Mouse (Mus musculus) midbrain, embryonic 15.5 days (tissue): Measurements from ENCODE around the gene Bfsp2. TPM values are rescaled to one million over a fixed set of nuclear protein-coding genes. Genes with fewer than 3 reads are reported as not detected.

Experiments
- ATAC-seq: fragments of 200-750 bp; cut with Nextera tagmentation; replicated peaks from 2 replicates; pipeline ENCODE4 v1.8.0; 2017; ENCODE audit warnings: moderate TSS enrichment
- H3K27ac ChIP-seq: fragments of 300-500 bp; sonication (generic); 2 replicates; pipeline ENCODE4 v1.5.1; 2015; ENCODE audit warnings: mild to moderate bottlenecking, inconsistent platforms
- H3K27me3 ChIP-seq: fragments of 300-500 bp; sonication (generic); replicated peaks from 2 replicates; pipeline ENCODE4 v1.6.1; 2015; ENCODE audit warnings: inconsistent platforms
- H3K36me3 ChIP-seq: fragments of 300-500 bp; sonication (generic); replicated peaks from 2 replicates; pipeline ENCODE4 v1.6.1; 2015; ENCODE audit warnings: inconsistent platforms
- H3K4me1 ChIP-seq: fragments of 300-500 bp; sonication (generic); 2 replicates; pipeline ENCODE4 v1.6.1; 2015; ENCODE audit warnings: inconsistent platforms
- H3K4me2 ChIP-seq: fragments of 300-500 bp; sonication (generic); 2 replicates; pipeline ENCODE4 v1.6.1; 2015; ENCODE audit warnings: inconsistent platforms, mild to moderate bottlenecking, moderate library complexity
- H3K4me3 ChIP-seq: fragments of 300-500 bp; sonication (generic); 2 replicates; pipeline ENCODE4 v1.5.1; 2015; ENCODE audit warnings: mild to moderate bottlenecking, inconsistent platforms
- H3K9ac ChIP-seq: fragments of 300-500 bp; sonication (generic); 2 replicates; pipeline ENCODE4 v1.6.1; 2015; ENCODE audit warnings: mild to moderate bottlenecking, inconsistent platforms
- H3K9me3 ChIP-seq: fragments of 300-500 bp; sonication (generic); 2 replicates; pipeline ENCODE4 v1.6.1; 2016; ENCODE audit warnings: inconsistent platforms
- WGBS: fragments of 180-500 bp; shearing (Covaris S2); methylation state at CpG from one replicate; pipeline ENCODE4 v1.1.7; 2015; ENCODE audit warnings: mixed read lengths; 5-methylcytosine and 5-hydroxymethylcytosine counted together
- polyA plus RNA-seq: library from polyadenylated mRNA; unstranded; fragments of >200 nt; fragmentation: Nextera tagmentation; extraction: Ambion mirVana; gene quantifications from 2 replicates; pipeline ENCODE4 v1.2.1, GENCODE M21; 2015

The Bfsp2 gene
- polyA plus RNA-seq, 1 experiment from 2014 or later: 2.3 TPM

GRCm38 (mm10) chr9:103389261-103389660 lies 91.0 kb downstream of the Bfsp2 start:
- Histone ChIP-seq H3K4me3 (no peak overlapping the region), H3K27me3 (no peaks in the 10 kb centered on the region), H3K9me3 (no peaks in the 10 kb centered on the region), H3K9ac (no peak overlapping the region), H3K36me3 (no peaks in the 10 kb centered on the region), H3K4me1 (no peaks in the 10 kb centered on the region), H3K4me2 (no peak overlapping the region), H3K27ac (no peak overlapping the region)
- ATAC-seq: no peak
- 93% methylated on average over 6 of the region's 6 CpGs for WGBS

- Histone ChIP-seq H3K27ac (no peak overlapping the region), H3K4me1 (no peaks in the 10 kb centered on the region), H3K27me3 (no peaks in the 10 kb centered on the region), H3K4me3 (no peak overlapping the region), H3K9me3 (no peaks in the 10 kb centered on the region), H3K4me2 (no peak overlapping the region), H3K36me3 (no peaks in the 10 kb centered on the region), H3K9ac (no peak overlapping the region)
- WGBS: 66% methylated on average over 10 of the region's 10 CpGs
- ATAC-seq: no peak
Observed at GRCm38 (mm10) chr9:103387011-103387653, 93.1 kb downstream of the Bfsp2 start.

DNA sequence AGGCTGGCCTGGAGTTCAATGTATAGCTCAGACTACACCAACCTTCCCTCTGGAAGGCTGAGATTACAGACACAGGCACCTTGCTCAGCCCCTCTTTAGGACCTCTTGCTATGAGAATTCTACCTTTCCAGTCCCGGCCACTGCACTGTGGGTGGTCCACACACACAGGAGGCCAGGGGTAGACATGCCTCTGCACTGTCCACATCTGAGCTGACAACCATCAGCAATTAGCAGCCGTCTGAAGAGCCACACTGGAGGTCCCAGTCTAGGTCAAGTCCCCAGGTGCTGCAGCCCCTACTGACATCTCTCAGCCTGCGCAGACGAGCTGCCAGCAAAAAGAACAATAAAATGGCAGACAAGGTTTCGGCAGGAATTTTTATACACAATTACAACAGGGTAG lies 93.6 kb downstream of the Bfsp2 start:
- 44% methylated on average over 5 of the region's 5 CpGs for WGBS
- no peak overlapping the region for H3K4me2 ChIP-seq
- no peaks in the 10 kb centered on the region for H3K36me3 ChIP-seq
- H3K9me3 ChIP-seq: no peaks in the 10 kb centered on the region
- H3K27me3 ChIP-seq: no peaks in the 10 kb centered on the region
- H3K9ac ChIP-seq: no peak overlapping the region
- no peak for ATAC-seq
- H3K4me1 ChIP-seq: no peaks in the 10 kb centered on the region
- H3K4me3 ChIP-seq: no peak overlapping the region
- no peak overlapping the region for H3K27ac ChIP-seq

- no peaks in the 10 kb centered on the region for H3K9me3 ChIP-seq
- no peaks in the 10 kb centered on the region for H3K4me1 ChIP-seq
- no peak overlapping the region for H3K9ac ChIP-seq
- no peaks in the 10 kb centered on the region for H3K27me3 ChIP-seq
- 26% methylated on average over 1 of the region's 1 CpGs for WGBS
- H3K27ac ChIP-seq: no peak overlapping the region
- H3K4me3 ChIP-seq: no peak overlapping the region
- no peaks in the 10 kb centered on the region for H3K36me3 ChIP-seq
- ATAC-seq: no peak
- H3K4me2 ChIP-seq: no peak overlapping the region
Observed at GRCm38 (mm10) chr9:103385600-103385999, 94.6 kb downstream of the Bfsp2 start.

DNA sequence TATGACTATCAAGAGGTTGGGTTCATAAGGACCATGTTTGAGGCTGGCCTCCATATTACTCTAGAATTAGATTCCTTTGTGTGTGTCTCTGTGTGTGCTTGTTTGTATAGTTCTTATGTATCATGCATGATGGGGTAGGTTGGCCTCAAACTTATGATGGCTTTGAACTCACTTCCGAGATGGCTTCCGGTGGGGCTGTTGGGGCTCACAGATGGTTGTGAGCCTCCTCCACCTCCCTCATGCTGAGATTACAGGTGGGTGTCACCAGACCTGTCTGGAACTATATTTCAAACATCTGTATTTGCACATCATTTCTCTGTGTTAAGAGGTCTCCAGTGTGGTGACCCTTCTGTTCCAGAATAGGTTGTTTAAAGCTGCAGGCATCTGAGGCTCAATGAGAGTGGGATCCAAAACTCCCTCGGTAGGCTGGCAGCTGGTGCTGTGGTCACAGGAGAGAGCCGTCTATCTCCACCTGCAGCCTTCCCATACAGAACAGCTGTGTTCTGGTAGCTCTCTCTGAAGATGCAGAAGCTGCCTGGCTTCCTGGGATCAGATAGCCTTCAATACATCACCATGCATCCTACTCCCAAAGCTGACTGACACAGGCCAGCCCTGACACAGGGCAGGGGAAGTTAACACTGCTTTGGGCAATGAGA lies 96.0 kb downstream of the Bfsp2 start:
- no peak for ATAC-seq

DNA sequence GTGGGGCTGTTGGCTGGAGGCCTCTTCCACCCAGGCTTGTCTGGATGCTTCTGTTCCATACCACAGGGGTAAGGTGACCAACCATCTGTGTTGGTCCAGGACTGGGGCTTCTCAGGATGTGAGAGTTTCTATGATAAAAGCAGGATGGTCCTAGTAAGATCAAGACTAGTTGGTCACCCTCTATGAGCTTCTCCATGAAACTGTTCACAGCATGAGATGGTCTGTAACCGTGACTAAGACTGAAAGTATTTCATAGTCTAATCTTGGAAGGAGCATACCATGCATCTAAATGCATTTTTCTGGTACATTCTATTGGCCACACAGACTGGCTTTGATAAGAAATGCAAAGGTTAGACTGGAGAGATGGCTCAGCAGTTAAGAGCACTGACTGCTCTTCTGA lies 96.6 kb downstream of the Bfsp2 start:
- H3K27ac ChIP-seq: no peak overlapping the region
- ATAC-seq: no peak
- H3K9me3 ChIP-seq: no peaks in the 10 kb centered on the region
- H3K27me3 ChIP-seq: no peaks in the 10 kb centered on the region
- no peak overlapping the region for H3K4me2 ChIP-seq
- no peaks in the 10 kb centered on the region for H3K36me3 ChIP-seq
- H3K4me3 ChIP-seq: no peak overlapping the region
- no peaks in the 10 kb centered on the region for H3K4me1 ChIP-seq
- 82% methylated on average over 1 of the region's 1 CpGs for WGBS
- H3K9ac ChIP-seq: no peak overlapping the region

More for the DNA sequence above, 96.0 kb downstream of the Bfsp2 start:
- Histone ChIP-seq H3K4me3 (no peak overlapping the region), H3K4me1 (no peaks in the 10 kb centered on the region), H3K4me2 (no peak overlapping the region), H3K27ac (no peak overlapping the region), H3K9me3 (no peaks in the 10 kb centered on the region), H3K36me3 (no peaks in the 10 kb centered on the region), H3K9ac (no peak overlapping the region), H3K27me3 (no peaks in the 10 kb centered on the region)
- 80% methylated on average over 4 of the region's 4 CpGs for WGBS

DNA sequence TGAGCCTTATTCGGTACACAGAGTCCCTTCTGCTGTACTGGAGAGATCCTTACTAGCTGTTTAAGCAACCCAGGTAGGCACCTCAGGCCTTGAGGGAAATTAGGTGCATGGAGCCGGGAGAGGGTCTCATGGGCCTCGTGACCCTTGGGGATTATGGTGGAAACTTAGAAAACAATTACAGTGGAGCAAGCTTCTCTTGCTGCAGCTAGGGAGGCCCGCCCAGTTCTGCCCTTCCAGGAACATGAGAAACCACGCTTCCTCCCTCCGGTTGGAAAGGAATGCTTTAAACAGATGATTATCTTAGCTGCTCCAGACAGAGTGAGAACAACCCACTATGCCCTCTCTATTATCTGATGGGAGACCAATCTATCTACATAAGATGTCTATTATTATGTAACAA lies 97.2 kb downstream of the Bfsp2 start:
- no peak for ATAC-seq
- 78% methylated on average over 6 of the region's 6 CpGs for WGBS
- H3K9me3 ChIP-seq: no peaks in the 10 kb centered on the region
- H3K27me3 ChIP-seq: no peaks in the 10 kb centered on the region
- no peak overlapping the region for H3K4me2 ChIP-seq
- H3K4me3 ChIP-seq: no peak overlapping the region
- H3K27ac ChIP-seq: no peak overlapping the region
- no peaks in the 10 kb centered on the region for H3K36me3 ChIP-seq
- H3K4me1 ChIP-seq: no peaks in the 10 kb centered on the region
- H3K9ac ChIP-seq: no peak overlapping the region

DNA sequence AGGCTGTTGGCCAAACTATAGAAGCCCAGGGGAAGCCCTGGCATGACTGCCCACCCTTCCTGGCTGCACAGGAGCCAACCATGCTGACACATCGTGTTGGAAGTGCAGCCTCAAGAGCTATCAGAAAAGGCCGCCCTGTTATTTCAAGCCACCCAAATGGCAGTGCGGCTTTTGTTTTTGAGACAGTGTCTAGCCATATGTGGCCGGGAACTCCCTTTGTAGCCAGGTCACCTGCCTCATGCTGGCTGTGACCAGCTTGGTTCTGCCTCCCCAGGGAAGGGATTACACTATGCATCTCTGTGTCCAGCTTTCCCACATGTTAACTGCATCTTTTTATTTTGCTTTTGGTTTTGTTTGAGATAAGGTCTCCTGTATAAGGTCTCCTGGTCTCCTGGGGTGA lies 99.7 kb downstream of the Bfsp2 start:
- no peak for ATAC-seq
- WGBS: 83% methylated on average over 4 of the region's 4 CpGs
- H3K9me3 ChIP-seq: no peaks in the 10 kb centered on the region
- H3K36me3 ChIP-seq: no peaks in the 10 kb centered on the region
- no peak overlapping the region for H3K4me2 ChIP-seq
- no peak overlapping the region for H3K9ac ChIP-seq
- no peaks in the 10 kb centered on the region for H3K4me1 ChIP-seq
- H3K4me3 ChIP-seq: no peak overlapping the region
- no peak overlapping the region for H3K27ac ChIP-seq
- no peaks in the 10 kb centered on the region for H3K27me3 ChIP-seq

- Histone ChIP-seq H3K4me2 (no peak overlapping the region), H3K36me3 (no peaks in the 10 kb centered on the region), H3K4me3 (no peak overlapping the region), H3K4me1 (no peaks in the 10 kb centered on the region), H3K9me3 (no peaks in the 10 kb centered on the region), H3K27me3 (no peaks in the 10 kb centered on the region), H3K9ac (no peak overlapping the region), H3K27ac (no peak overlapping the region)
- ATAC-seq: no peak
- 66% methylated on average over 9 of the region's 9 CpGs for WGBS
Observed at GRCm38 (mm10) chr9:103379199-103379598, 101.0 kb downstream of the Bfsp2 start.

GRCm38 (mm10) chr9:103378686-103379085 lies 101.5 kb downstream of the Bfsp2 start:
- no peaks in the 10 kb centered on the region for H3K27me3 ChIP-seq
- no peak overlapping the region for H3K27ac ChIP-seq
- no peak overlapping the region for H3K4me3 ChIP-seq
- no peak overlapping the region for H3K9ac ChIP-seq
- H3K4me2 ChIP-seq: no peak overlapping the region
- ATAC-seq: no peak
- no peaks in the 10 kb centered on the region for H3K9me3 ChIP-seq
- WGBS: 48% methylated on average over 10 of the region's 10 CpGs
- no peaks in the 10 kb centered on the region for H3K36me3 ChIP-seq
- H3K4me1 ChIP-seq: no peaks in the 10 kb centered on the region

DNA sequence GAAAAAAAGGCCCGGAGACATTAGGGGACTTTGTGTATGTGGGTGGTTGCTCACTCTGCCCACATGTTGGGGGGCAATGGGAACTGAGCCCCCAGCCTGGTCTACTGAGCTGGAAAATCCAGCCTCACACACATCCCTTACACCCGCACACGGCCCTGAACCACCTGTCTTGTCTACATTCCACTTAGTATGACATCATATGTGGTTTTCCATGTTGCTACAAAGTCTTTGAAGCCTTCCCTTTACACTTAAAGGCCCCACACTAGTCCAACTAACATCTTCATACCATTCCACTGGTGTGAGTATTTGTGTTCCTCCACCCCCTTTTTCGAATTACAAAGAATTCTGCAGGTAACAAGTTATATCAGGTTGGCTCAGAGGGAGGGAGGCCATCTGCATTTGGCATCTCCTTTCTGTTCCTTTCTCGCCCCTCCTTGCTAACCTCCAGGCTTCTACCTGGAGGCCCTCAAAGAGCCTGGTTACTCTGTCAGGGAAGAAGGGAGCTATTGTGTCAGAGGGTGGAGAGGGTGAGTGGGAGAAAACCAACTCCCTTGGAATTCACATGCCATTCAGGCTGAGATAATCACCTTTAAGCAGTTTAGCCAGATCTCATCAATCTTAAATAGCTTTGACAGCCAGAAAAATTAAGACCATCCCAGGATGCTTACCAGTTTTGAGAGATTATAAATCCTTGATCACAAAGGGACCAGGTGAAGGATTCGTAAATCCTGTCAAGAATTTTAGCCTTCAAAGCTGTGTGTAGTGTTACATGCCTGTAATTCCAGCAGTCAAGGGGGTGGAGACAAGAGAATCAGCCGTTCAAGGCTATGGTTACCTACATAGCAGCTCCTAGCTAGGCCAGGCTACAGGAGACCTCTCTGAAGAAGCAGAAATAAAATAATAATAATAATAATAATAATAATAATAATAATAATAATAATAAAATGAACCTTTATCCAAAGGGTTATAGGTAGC lies 103.6 kb downstream of the Bfsp2 start:
- H3K27me3 ChIP-seq: no peaks in the 10 kb centered on the region
- no peaks in the 10 kb centered on the region for H3K9me3 ChIP-seq
- H3K27ac ChIP-seq: no peak overlapping the region
- WGBS: 64% methylated on average over 7 of the region's 7 CpGs
- no peaks in the 10 kb centered on the region for H3K36me3 ChIP-seq
- H3K4me1 ChIP-seq: no peaks in the 10 kb centered on the region
- H3K9ac ChIP-seq: no peak overlapping the region
- no peak for ATAC-seq
- no peak overlapping the region for H3K4me3 ChIP-seq
- H3K4me2 ChIP-seq: no peak overlapping the region
